Mouse (Mus musculus): Measurements from ENCODE around the gene Btn1a1.
A peak's percentile ranks its signal among the peaks of the same experiment; 100 is the strongest.

The Btn1a1 gene

GRCm38 (mm10) chr13:23423286-23424051 lies 42.2 kb downstream of the Btn1a1 start, which contains the start of gene Abt1:
TSS of gene Abt1 (minus strand) at chr13:23423866.
- peak; percentile 97 for DNase-seq (ENCODE audit: low read depth, low spot score)

- DNase-seq (ENCODE audit: low read depth, low spot score) = no peak
These were observed 43.4 kb downstream of the Btn1a1 start for GRCm38 (mm10) chr13:23422351-23422750.

GRCm38 (mm10) chr13:23412630-23413521 lies 52.8 kb downstream of the Btn1a1 start:
- no peak for DNase-seq (ENCODE audit: low read depth, low spot score)

GRCm38 (mm10) chr13:23412211-23412629 lies 53.5 kb downstream of the Btn1a1 start:
- no peak for DNase-seq (ENCODE audit: low read depth, low spot score)

GRCm38 (mm10) chr13:23411311-23412210 lies 54.1 kb downstream of the Btn1a1 start:
- DNase-seq (ENCODE audit: low read depth, low spot score) = no peak

GRCm38 (mm10) chr13:23410632-23411031 lies 55.1 kb downstream of the Btn1a1 start:
- DNase-seq (ENCODE audit: low read depth, low spot score) = no peak

Data from retina, postnatal 7 days (tissue).